Mouse (Mus musculus) right cerebral cortex, postnatal 36 days (tissue): ENCODE results near the gene 1700020N01Rik.

Experiments
- DNase-seq, 2 experiments: peaks; one replicate each; pipeline ENCODE4 v3.0.0; 2022; ENCODE audit warnings: low spot score in 2 of 2, mixed read lengths in 1 of 2

Gene 1700020N01Rik

DNA sequence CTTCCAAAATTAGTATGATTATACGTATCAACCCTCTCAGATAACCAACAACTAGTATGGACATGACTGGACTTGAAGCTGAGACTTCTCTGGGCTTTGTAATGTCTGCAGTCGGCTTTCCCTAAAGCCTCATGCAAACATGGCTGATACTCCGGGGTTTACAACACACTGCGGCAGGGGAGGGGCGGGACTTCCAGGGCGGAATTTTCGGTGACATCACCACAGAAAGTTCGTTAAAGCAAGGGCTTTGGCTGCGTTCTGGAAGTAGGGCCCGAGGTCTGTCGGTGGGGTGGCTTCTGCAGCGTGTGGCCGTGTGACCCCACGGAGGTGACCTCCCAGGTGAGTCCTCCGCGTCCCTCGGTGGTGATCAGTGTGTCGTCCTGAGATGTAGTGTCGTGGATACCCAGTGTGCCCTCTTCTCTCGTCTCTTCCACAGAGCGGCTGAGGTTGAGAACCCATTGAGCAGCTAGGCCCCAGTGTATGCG lies at the start of gene 1700020N01Rik:
Gene 1700020N01Rik, plus strand, starts transcription at position 250 of the 485 bp plus-strand sequence.
- no peak for DNase-seq

DNA sequence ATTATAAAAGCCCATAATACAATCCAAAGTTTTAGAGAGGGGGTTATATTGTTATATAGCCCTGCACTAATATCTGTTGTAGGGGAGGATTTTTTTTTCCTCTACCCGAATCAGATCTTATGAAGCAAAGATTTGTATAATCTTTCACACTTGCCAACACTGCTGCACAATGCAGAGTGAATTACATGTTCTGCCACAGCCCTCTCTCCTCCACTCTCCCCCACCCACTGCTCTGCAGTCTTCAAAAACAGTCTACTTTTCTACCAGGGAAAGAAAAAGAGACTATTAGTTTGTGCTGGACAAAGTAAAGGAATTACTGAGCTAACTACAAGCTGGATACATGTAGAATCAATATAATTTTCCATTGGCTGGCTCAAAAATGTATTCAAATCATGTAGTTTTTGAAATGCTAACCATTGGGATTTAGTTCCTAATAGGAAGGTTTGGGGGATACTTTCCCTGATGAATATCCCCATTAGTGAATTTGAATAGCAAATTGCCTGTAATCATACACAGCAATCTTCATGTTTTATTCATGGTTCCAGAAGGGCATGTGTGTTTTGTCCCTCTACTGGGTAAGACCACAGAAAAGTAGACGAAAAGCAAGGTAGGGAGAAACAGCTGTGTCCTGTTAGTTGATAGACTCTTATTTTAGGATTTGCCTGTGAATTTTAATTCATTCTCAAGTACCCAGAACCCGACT lies 49.2 kb upstream of the 1700020N01Rik start:
- DNase-seq = no peak

DNA sequence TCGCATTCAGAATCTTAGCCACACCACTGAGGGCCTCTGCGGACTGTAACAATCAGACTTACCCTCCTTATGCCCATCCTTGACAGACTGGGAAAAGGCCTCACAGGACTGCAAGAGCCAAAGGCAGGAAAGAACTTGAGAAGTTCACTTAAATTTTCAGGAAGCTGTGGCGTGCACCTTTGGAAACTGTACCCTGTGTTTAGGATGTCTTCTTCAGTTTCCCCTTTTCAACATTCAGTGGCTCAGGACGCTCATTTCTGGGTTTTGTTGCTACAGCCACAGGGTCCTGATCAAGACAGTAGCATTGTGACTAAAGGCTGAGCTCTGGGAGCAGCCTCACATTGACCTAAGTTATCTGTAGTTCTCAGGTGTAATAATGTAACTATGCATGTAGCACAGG lies 48.2 kb upstream of the 1700020N01Rik start:
- DNase-seq = no peak

DNA sequence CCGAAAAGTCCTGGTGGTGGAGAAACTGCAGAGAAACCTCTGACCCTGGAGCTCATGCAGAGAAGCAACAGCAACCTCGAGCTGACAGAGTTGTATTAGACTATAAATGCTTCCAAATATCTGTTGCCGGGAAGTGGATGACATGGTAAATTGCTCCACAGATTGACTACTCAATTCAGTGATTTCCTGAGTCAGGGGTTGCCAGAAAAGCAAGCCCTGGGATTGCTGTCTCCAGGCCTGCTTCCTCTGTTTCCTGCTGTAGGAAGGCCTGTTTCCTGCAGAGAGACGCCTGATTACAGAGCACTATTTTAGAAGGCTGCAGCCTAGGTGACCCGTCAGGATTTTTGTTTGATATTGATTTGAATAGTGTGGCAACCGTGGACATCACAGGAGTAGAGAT lies 47.5 kb upstream of the 1700020N01Rik start:
- DNase-seq = no peak

DNA sequence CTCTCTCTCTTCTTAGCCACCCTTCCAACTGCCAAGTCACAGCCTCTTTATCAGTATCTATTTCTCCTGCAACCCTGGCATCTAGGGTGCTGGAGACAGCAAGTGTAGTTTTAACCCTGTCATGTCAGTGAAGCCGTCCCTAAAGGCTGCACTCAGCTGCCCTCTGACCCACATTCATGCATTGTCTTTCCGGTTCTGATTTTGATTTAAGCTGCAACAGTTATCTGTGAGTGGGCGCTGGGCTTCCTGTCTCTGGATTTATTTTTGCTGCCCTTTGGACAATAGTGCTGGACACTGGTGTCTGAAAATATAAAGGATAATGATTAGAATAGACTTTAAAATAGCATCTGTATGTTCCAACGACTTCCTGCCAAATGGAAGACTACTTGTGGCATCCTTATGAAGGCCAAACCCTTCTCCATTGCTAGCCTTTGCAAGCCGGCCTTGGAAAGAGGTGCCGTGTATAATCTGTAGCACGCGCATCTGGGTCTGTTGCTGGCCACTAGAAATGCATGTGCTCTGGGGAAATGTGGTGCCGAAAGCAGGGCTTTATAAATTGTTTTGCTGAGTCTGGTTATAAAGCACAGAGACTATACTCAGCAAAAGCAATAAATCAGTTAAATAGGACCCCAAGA lies 44.0 kb upstream of the 1700020N01Rik start:
- no peak for DNase-seq

DNA sequence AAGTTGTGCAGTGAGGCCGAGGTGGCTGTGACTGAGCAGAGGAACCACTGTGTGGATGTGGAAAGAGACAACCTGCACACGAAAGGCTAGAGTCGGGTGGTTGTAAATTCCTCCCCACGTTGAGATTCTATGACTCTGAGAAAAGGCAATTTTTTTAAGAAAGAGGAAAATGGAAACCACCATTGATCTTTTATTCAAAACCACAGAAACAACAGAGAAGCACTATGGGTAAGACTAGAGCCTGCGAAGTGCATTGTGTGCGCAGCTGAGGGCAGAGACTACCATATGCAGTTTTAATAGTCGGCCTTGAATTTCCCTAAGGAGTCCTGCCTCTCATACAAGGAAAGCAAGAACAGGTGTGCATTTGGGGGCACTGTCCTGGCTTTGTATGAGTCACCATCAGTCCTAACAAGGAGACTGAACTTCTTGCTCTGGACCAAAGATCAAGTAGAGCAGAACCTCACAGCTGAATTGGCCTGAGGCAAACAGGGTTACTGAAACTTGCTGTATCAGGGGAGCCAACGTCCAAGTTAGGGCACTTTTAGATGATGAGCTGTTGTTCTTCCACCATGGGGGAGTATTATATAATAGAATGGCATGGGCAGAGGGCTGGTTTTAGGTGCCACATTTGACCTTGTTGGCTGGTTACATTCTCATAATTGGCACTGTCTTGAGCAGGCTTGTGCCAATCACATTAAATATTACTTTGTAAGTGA lies 39.8 kb upstream of the 1700020N01Rik start:
- DNase-seq = no peak

DNA sequence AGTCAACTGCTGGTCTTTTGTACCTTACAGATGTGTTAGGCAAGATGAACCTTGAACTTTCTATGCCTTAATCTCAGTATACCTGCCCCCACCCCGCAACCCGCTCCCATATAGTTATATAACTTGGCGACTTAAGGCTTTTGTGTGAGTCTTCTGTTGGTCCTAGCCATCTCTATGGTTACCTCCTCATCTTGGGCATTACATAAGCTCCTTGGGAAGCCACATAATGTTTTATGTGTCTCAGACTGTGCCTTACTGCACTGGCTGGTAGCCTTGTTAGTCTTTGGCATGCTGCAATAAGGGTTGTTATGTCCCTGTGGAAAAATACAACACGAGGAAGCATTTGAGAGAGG lies 39.3 kb upstream of the 1700020N01Rik start:
- DNase-seq = no peak

DNA sequence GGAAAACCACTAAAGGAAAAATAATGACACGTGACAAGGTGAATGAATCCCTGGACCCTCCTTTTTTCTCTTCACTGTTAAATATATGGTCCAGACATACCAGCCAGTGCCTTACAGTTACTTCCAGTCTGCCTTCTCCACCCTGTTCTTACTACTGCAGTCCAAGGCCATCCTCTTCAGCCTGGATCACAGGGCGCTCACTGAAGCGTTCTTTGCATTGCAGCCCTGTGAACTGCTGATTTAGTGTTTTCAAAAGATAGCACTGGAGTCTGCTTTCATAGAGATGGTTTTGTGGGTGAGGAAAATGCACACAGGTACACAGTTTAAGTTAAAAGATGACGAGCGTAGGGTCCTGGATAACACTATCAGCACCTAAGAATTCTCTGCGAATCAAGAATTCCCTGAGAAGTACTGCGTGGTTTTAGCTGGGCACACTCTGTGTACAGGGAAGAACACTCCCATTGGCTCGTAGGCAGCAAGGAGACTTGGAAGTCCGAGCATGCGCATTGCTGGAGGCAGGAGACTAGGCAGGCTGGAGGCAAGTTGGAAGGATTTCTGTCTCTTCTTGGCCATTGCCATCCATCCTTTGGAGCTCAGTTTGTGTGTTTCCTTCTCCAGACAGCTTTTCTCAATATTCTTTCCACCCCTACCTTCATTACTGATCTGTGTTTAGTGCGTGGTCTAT lies 37.9 kb upstream of the 1700020N01Rik start:
- DNase-seq = no peak

DNA sequence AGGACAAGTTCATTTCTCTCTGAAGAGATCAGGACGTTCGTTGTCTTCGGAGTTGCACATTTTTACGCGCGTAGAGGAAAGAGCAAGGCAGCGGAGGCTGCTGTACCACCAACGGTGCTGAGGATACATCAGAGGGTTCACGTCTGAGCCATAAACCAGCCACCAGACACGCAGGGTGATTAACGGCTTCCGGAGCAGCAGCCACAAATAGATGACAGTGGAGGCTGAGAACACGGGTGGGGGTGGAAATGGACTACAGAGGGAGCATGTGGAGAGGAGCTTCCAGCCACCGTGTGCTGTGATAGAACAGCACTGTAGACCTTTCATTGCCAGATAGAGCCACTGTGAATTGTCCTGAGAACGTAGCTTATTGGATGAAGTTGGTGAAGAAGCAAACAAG lies 33.2 kb upstream of the 1700020N01Rik start:
- DNase-seq = no peak

DNA sequence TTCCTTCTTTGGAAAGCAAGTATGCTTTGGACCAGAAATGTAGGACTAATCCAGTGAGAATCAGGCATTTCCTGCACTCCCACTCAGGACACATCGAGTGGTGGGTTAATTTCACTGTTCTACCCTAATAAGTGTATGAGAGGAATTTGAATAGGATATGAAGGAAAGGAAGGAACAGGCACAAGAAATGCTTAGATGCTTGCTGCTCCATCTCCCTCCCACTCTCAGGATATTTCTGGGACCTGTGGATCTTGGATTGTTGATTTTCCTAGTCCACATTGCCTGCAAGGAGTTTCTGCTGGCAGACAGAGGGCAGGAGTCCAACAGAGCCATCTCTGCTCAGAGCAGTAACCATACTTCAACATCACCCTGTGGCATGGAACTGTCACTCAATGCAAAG lies 31.8 kb upstream of the 1700020N01Rik start:
- peak in 1 of 2 experiments; percentile 29 for DNase-seq

DNA sequence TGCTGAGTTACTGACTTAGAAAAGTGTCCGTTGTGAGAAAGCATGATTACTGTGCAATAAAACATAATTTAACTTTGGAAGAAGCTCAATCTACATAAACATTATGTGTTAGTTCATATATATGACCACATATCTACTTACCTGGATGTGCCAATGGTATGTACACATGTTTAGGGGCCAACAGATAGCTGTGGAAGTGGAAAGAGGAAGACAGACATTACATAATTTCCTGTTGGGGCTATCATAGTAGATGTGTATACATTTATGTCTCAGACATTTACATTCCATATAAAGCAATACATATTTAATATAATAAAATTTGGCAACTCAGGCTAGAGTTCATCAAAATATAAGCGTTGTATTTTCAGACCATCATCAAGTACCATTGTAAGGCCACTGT lies 29.5 kb upstream of the 1700020N01Rik start:
- no peak for DNase-seq

DNA sequence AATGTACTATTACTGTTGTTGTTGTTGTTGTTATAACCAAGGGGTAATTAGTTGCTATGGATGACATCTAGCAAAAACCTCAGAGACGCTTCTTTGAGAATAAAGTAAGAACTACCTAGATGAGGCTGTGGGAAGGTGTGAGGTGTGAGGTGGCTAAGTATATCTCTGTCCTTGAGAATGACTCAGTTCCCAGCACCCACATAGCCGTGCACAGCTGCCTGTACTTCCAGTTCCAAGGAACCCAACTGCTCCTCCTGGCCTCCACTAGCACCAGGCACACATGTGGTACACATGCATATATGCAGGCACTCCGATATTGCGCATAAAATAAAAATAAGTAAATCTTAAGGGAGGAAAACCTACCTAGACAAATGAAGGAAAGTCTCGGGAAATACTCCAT lies 28.8 kb upstream of the 1700020N01Rik start:
- DNase-seq = peak in 1 of 2 experiments; percentile 39

DNA sequence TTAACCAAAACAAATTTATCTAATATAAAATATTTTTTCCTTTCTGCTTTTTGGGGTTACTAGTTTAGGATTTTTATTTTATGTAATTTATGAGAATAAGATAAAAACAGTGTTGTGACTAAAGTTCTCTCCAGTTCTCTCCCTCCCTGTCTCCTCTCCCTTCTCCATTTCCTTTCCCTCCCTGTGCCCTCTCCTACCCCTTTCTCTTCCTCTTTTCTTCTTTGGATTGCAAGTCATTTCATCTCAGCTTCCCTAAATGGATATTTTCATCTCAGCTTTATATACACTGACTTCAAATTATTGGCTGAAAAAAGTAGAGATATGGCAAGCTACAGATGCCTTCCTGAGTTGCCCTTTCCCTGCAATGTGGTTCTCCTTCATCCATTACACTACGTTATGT lies 26.9 kb upstream of the 1700020N01Rik start:
- DNase-seq = no peak

DNA sequence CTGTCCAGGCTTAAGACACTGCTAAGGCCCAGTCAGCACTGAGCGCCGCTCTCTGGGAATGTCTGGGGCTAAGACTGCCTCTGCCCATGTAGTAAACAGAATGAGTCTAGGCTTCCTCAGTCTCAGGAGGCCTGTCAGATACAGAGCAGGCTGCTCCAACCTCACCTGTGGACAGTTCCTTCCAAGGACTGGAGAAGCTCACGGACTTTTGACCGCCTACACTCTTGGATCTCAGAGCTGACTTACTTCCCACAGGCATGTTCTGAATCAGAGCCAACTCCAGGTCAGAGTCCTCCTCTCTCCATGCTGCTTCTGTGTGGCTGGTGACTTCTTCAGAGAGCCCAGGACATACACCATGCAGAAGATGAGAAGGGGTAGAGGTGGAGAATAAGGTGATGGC lies 21.3 kb upstream of the 1700020N01Rik start:
- no peak for DNase-seq

DNA sequence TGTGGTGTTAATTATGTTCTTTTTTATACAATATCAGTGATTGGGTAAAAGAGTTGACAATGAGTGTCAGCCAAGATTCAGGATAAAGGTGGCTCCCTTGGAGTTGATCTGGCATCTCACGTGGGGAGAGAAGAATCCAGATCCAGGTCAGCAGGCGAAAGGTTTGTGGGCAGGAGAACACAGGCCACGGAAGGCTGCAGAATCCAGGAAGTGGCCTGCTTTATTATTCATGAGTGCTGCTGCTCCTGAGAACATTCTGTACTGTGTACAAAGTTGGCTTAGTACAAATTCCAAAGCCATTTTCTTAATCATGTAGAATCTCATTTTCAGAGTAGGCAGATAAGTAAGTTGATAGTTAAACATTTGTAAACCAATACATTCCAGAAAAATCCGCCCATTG lies 19.2 kb upstream of the 1700020N01Rik start:
- no peak for DNase-seq

DNA sequence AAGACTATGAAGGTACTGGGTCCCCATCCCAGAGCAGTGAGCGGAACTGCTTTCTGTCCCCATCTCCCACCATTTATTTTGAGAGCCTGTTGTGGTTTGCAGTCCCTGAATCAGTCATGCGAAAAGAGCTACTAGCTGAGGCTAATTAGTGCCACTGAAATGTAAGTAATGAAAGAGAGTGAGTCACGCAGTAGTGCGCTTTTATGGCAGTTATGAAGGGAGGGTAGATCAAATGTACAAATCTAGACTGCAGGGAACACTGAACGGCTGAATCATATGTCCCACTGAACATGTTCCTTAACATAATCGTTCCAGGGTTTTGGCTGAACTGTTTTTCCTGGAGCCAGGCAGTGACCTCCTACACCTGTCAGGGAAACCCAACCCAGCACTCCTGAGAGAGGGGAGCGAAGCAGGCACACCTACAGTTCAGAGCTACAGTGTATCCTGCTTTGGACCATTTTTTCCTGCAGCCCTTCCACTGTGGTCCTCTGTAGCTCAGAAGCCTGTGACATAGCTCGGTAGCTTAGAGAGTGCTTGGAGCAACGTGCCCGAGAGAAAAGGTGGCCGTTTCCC lies 17.1 kb upstream of the 1700020N01Rik start:
- DNase-seq = no peak

DNA sequence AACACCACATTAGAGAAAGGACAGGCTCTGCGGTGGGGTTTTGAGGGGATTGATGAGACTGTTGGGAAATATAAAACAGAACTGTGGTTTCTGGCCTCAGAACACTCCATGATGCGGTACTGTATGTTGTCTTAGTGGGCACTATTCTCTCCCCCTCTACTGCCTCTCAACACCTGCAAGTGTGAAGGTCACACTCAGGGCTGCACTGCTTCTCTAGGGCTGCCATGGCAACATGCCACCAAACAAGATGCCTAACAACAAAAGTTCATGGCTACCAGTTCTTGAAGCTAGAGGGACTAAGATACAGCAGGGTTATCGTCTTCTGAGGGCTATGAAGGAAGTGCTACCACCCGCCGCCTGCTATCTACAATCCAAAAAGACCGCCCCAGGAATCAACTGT lies 15.1 kb upstream of the 1700020N01Rik start:
- no peak for DNase-seq

DNA sequence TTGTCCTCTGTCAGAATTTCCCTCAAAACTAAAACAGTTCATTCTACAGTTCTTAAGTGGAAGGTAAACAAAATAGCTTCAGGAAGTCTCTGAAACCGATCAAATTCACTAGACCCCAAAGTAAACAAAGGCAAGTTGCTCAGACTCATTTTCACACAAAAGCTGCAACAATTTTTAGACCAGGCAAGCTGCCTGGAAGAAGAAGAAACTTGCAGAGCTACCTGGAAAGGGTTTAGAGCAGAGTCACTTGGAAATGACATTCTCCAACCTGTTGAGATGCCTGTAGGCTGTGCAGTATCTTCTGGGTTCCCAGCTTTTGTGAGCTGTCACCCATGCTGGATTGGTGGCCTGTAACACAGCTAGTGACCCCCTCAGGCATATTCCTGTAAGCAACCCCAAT lies 11.4 kb upstream of the 1700020N01Rik start:
- no peak for DNase-seq

DNA sequence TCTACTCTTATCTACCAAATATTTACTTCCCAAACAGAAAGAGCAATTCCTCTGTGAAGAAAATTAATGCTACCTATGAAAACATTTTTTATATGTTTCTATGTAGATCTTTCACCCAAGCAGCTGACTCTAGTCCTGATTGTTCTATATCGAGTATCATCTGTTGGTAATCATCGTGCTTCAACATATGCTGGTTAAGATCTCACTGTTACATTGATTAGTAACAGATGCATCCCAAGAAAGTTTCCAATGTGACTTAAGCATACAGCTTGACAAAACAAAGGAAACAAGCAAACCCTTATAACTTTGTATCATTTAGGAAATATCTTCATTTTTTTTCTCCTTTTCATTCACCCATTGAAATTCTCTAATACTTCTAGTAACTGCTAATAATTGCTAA lies 5.9 kb upstream of the 1700020N01Rik start:
- DNase-seq = no peak

DNA sequence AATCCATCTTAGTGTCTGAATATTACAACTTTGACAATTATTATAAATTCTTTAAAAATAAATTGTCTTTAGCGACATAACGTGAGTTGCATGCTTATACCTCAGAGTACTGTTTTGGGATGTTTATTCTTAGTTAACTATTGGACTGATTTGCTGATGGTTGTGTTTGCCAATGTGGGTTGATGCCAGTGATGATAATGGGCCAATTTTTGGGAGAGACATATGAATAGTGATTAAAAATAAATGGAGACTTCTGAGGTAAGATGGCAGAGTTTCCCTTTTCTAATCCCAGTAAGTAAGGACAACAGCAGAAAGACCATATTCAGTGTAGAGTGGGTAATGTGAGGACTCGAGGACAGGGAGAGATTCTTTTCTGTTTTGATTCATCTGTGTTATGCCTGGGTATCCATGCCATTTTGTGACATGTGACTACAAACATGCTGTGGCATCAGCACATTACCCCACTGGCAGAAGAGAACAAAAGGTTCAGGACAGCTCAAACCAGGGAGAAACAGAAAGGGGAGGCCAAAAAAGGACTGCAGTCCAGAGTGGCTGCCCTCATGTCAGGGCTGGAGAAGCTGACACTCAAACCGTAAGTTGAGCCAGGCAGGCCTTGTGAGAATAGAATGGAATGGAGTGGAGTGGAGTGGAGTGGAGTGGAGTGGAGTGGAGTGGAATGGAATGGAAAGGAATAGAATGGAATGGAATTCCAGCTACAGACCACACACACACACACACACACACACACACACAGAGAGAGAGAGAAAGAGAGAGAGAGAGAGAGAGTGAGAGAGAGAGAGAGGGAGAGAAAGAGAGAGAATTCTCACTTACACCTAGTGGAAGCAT lies 4.7 kb upstream of the 1700020N01Rik start:
- no peak for DNase-seq

DNA sequence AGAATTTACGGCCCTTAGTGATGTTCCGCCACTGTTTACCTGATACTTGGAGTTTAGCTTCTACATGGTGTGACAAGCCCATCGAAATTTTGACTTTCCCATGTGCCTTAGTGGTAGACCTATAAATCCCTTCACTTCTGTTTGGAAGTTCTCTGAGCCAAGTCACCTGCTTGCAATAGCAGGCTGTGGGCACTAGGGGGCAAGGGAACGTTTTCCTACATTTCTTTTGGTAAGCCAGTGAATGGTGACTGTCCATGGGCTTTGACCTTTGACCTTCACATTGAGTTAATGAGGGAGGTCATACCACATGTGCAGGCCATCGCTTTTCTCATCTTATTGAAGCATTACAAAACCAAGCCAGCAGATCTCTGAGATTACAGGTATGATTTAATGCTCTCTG lies 8.0 kb downstream of the 1700020N01Rik start:
- DNase-seq = peak; percentile 36 to 46
